Mouse (Mus musculus): ENCODE measurements around the gene Eef1a1.

- no peak for TF ChIP-seq CTCF (IDR thresholded peaks at IDR 0.05; ENCODE audit: borderline replicate concordance, insufficient read depth, low read length)
- no peak for TF ChIP-seq POLR2A (IDR thresholded peaks at IDR 0.05; ENCODE audit: low read depth, low read length)
Observed at GRCm38 (mm10) chr9:78465725-78466124, 23.2 kb downstream of the Eef1a1 start.

All from embryonic fibroblast, embryonic 13.5 days (primary cell).